Mouse (Mus musculus) lung, postnatal 25 days (tissue): ENCODE results near the gene Pklr.

ENCODE experiments used
- DNase-seq: peaks from one replicate; pipeline ENCODE4 v3.0.0; 2022; ENCODE audit warnings: low spot score

Gene Pklr

GRCm38 (mm10) chr3:89135958-89136357, at the start of gene Pklr:
Gene Pklr (plus strand): TSS chr3:89136142.
- DNase-seq = no peak

GRCm38 (mm10) chr3:89087338-89088110, 48.4 kb upstream of the Pklr start:
- peak; percentile 79 for DNase-seq

- no peak for DNase-seq
Observed at GRCm38 (mm10) chr3:89088974-89089373, 47.0 kb upstream of the Pklr start.

- DNase-seq = peak; percentile 94
Observed at GRCm38 (mm10) chr3:89089882-89090591, 45.9 kb upstream of the Pklr start.

GRCm38 (mm10) chr3:89090694-89091655, 45.0 kb upstream of the Pklr start:
- DNase-seq = peak; percentile 81

- no peak for DNase-seq
Observed at GRCm38 (mm10) chr3:89091811-89092508, 44.0 kb upstream of the Pklr start.

- no peak for DNase-seq
Observed at GRCm38 (mm10) chr3:89092509-89093090, 43.3 kb upstream of the Pklr start.

- DNase-seq = peak; percentile 88
Observed at GRCm38 (mm10) chr3:89093175-89093574, 42.8 kb upstream of the Pklr start, which contains the start of gene Rusc1. Gene Rusc1 (minus strand): TSS chr3:89093311.

- no peak for DNase-seq
Observed at GRCm38 (mm10) chr3:89094021-89094420, 41.9 kb upstream of the Pklr start.

GRCm38 (mm10) chr3:89100811-89101210, 35.1 kb upstream of the Pklr start, which contains the start of gene Gm43738:
Gene Gm43738 (minus strand): TSS chr3:89101099.
- no peak for DNase-seq

- DNase-seq = no peak
Observed at GRCm38 (mm10) chr3:89101459-89101811, 34.5 kb upstream of the Pklr start.

GRCm38 (mm10) chr3:89101812-89102494, 34.0 kb upstream of the Pklr start, which contains the start of gene Fdps:
Gene Fdps (minus strand): TSS chr3:89101959.
- peak; percentile 99 for DNase-seq

- no peak for DNase-seq
Observed at GRCm38 (mm10) chr3:89102495-89103290, 33.2 kb upstream of the Pklr start.

GRCm38 (mm10) chr3:89103291-89103595, 32.7 kb upstream of the Pklr start:
- no peak for DNase-seq

- DNase-seq = no peak
Observed at GRCm38 (mm10) chr3:89106881-89107280, 29.1 kb upstream of the Pklr start.

GRCm38 (mm10) chr3:89107545-89107944, 28.4 kb upstream of the Pklr start:
- no peak for DNase-seq

GRCm38 (mm10) chr3:89108146-89108545, 27.8 kb upstream of the Pklr start:
- DNase-seq = no peak

- DNase-seq = no peak
Observed at GRCm38 (mm10) chr3:89113058-89113457, 22.9 kb upstream of the Pklr start.

GRCm38 (mm10) chr3:89115522-89115921, 20.4 kb upstream of the Pklr start:
- DNase-seq = peak; percentile 49

GRCm38 (mm10) chr3:89123313-89123712, 12.6 kb upstream of the Pklr start:
- DNase-seq = peak; percentile 30
